Mouse (Mus musculus): Measurements from ENCODE around the gene Sod1. TPM values are rescaled to one million over a fixed set of nuclear protein-coding genes. Genes with fewer than 3 reads are reported as not detected.

The Sod1 gene
- total and polyA plus RNA-seq, 3 experiments, result 532 to 1,226 (median 634) TPM

GRCm38 (mm10) chr16:90197337-90197973 lies 23.1 kb upstream of the Sod1 start (continued):
- peak; percentile 72 for TF ChIP-seq ZMIZ1 (IDR thresholded peaks at IDR 0.05; ENCODE audit: low read depth, low read length)
- TF ChIP-seq NRF1 (IDR thresholded peaks at IDR 0.05; ENCODE audit: low read depth, low read length), result no peak
- peak; percentile 10; the same call in 1 of the 2 replicates for TF ChIP-seq EP300 (IDR thresholded peaks at IDR 0.05; ENCODE audit: low read length)
- TF ChIP-seq USF1 (IDR thresholded peaks at IDR 0.05; ENCODE audit: low read depth, low read length), result no peak
- TF ChIP-seq RAD21 (IDR thresholded peaks at IDR 0.05; ENCODE audit: low read depth, low read length), result peak; percentile 49
- TF ChIP-seq ZNF384 (IDR thresholded peaks at IDR 0.05; ENCODE audit: low read depth, low read length), result no peak
- TF ChIP-seq MXI1 (IDR thresholded peaks at IDR 0.05; ENCODE audit: low read depth, low read length), result peak; percentile 21; the same call in 1 of the 2 replicates
- TF ChIP-seq MAX (IDR thresholded peaks at IDR 0.05; ENCODE audit: low read length), result peak; percentile 34; the same call in 1 of the 2 replicates
- no peak for TF ChIP-seq USF2 (conservative IDR thresholded peaks at IDR 0.05; ENCODE audit: low read depth, low read length)
- 0 out of 2 replicates have a peak, but pooled peaks have one; percentile 78 for TF ChIP-seq MAZ (IDR thresholded peaks at IDR 0.05; ENCODE audit: low read depth, low read length)
- TF ChIP-seq JUND (conservative IDR thresholded peaks at IDR 0.05; ENCODE audit: low read depth, low read length), result no peak
- no peak; the same call in 1 of the 2 replicates for TF ChIP-seq MEF2A (IDR thresholded peaks at IDR 0.05; ENCODE audit: borderline replicate concordance, low read depth, low read length)
- no peak for TF ChIP-seq ZC3H11A (IDR thresholded peaks at IDR 0.05; ENCODE audit: low read depth, low read length)
- no peak for TF ChIP-seq RCOR1 (conservative IDR thresholded peaks at IDR 0.05; ENCODE audit: low read depth, low read length)
- 0 out of 2 replicates have a peak, but pooled peaks have one; percentile 4 for TF ChIP-seq KAT2A (IDR thresholded peaks at IDR 0.05; ENCODE audit: insufficient replicate concordance, low read length)
- TF ChIP-seq TCF12 (IDR thresholded peaks at IDR 0.05; ENCODE audit: low read depth, low read length), result no peak; the same call in 1 of the 2 replicates

GRCm38 (mm10) chr16:90198626-90199025 lies 21.9 kb upstream of the Sod1 start:
- H3K4me2 ChIP-seq (ENCODE audit: insufficient read depth, low read depth, poor library complexity, severe bottlenecking), result no peak overlapping the region
- H3K27ac ChIP-seq (ENCODE audit: insufficient read depth, low read depth), result no peak overlapping the region
- H3K79me2 ChIP-seq (replicated peaks; ENCODE audit: control insufficient read depth, extremely low read depth, insufficient read depth, poor library complexity, severe bottlenecking), result no peaks in the 10 kb centered on the region
- in situ Hi-C loops (cut with MboI; ENCODE audit: low pct_ligation_motif_present, low pct_unique_long_range_greater_than_20kb, low sequenced_read_pairs) (loop anchor here (25.0 kb wide), 1 partner anchor 1811 kb away; no protein-coding TSS in a partner anchor), dilution Hi-C loops (cut with MboI; ENCODE audit: extremely low pct_ligation_motif_present, extremely low pct_unique_long_range_greater_than_20kb, low sequenced_read_pairs) (no loop called here)
- H3K4me1 ChIP-seq (ENCODE audit: control insufficient read depth in 1 of 2, insufficient read depth in 2 of 2), result peaks cover 24 to 25% of the 10 kb centered on the region in 2 experiments
- H3K9ac ChIP-seq (ENCODE audit: insufficient read depth, low read depth), result no peak overlapping the region
- no peaks in the 10 kb centered on the region for H3K36me3 ChIP-seq (replicated peaks in 1 of 2; ENCODE audit: control insufficient read depth in 1 of 2, insufficient read depth in 1 of 2, low read length in 1 of 2)
- DNase-seq (ENCODE audit: extremely low read depth), result no peak
- TF ChIP-seq PAX5 (IDR thresholded peaks at IDR 0.05; ENCODE audit: low read length), result no peak
- TF ChIP-seq TBP (conservative IDR thresholded peaks at IDR 0.05; ENCODE audit: low read depth, low read length), result no peak
- no peak for TF ChIP-seq CTCF (conservative IDR thresholded peaks at IDR 0.05 in 1 of 2, IDR thresholded peaks at IDR 0.05 in 1 of 2; ENCODE audit: low read depth in 2 of 2, low read length in 2 of 2)
- no peak for TF ChIP-seq ZC3H11A (IDR thresholded peaks at IDR 0.05; ENCODE audit: low read depth, low read length)
- no peak for TF ChIP-seq USF2 (conservative IDR thresholded peaks at IDR 0.05; ENCODE audit: low read depth, low read length)
- TF ChIP-seq MXI1 (IDR thresholded peaks at IDR 0.05; ENCODE audit: low read depth, low read length), result no peak
- no peak for TF ChIP-seq RCOR1 (conservative IDR thresholded peaks at IDR 0.05; ENCODE audit: low read depth, low read length)
- TF ChIP-seq MEF2A (IDR thresholded peaks at IDR 0.05; ENCODE audit: borderline replicate concordance, low read depth, low read length), result no peak
- no peaks in the 10 kb centered on the region for H3K9me3 ChIP-seq (replicated peaks; ENCODE audit: low read length)
- H3K27me3 ChIP-seq (replicated peaks), result peaks cover 8% of the 10 kb centered on the region
- no peak overlapping the region for H3K4me3 ChIP-seq (replicated peaks in 1 of 3; ENCODE audit: low read depth in 2 of 3, low read length in 2 of 3, poor library complexity in 1 of 3)
